Mouse (Mus musculus) forebrain, postnatal 0 days (tissue): ENCODE data around the gene Gdf10. TPM values are rescaled to one million over a fixed set of nuclear protein-coding genes. Genes with fewer than 3 reads are reported as not detected.
A peak's percentile ranks its signal among the peaks of the same experiment; 100 is the strongest.

Experiments used
- ATAC-seq: fragments of 200-750 bp; cut with Nextera tagmentation; 2 replicates; pipeline ENCODE4 v1.8.0; 2017; ENCODE audit warnings: mild to moderate bottlenecking, moderate library complexity
- DNase-seq: peaks from one replicate; pipeline ENCODE4 v3.0.0-alpha.2; 2015
- H3K27ac ChIP-seq: fragments of 300-500 bp; sonication (generic); 2 replicates; pipeline ENCODE4 v1.5.1; 2014; ENCODE audit warnings: low read depth, mild to moderate bottlenecking, antibody characterized with exemption, low read length, moderate library complexity, mixed read lengths
- H3K27me3 ChIP-seq: fragments of 300-500 bp; sonication (generic); 2 replicates; pipeline ENCODE4 v1.6.1; 2014; ENCODE audit warnings: mild to moderate bottlenecking, low read length, mixed read lengths; ENCODE audit not compliant: insufficient read depth
- H3K36me3 ChIP-seq: fragments of 300-500 bp; sonication (generic); 2 replicates; pipeline ENCODE4 v1.6.1; 2014; ENCODE audit warnings: mild to moderate bottlenecking, moderate library complexity; ENCODE audit not compliant: insufficient read depth
- H3K4me1 ChIP-seq: fragments of 300-500 bp; sonication (generic); 2 replicates; pipeline ENCODE4 v1.6.1; 2014; ENCODE audit warnings: antibody characterized with exemption; ENCODE audit not compliant: insufficient read depth
- H3K4me2 ChIP-seq: fragments of 300-500 bp; sonication (generic); 2 replicates; pipeline ENCODE4 v1.6.1; 2014; ENCODE audit warnings: low read depth, mild to moderate bottlenecking, moderate library complexity
- H3K4me3 ChIP-seq: fragments of 300-500 bp; sonication (generic); 2 replicates; pipeline ENCODE4 v1.5.1; 2014; ENCODE audit warnings: low read depth, low read length, mixed read lengths
- H3K9ac ChIP-seq: fragments of 300-500 bp; sonication (generic); 2 replicates; pipeline ENCODE4 v1.6.1; 2014; ENCODE audit warnings: mild to moderate bottlenecking
- H3K9me3 ChIP-seq: fragments of 300-500 bp; sonication (generic); 2 replicates; pipeline ENCODE4 v1.6.1; 2016; ENCODE audit warnings: low read length
- CTCF ChIP-seq: sonication (generic); IDR thresholded peaks from 2 replicates; pipeline ENCODE4 v1.5.1; 2016; ENCODE audit warnings: antibody characterized with exemption, control low read depth, low read depth
- WGBS: fragments of 180-500 bp; shearing (Covaris S2); extraction: QIAGEN DNeasy Blood & Tissue Kit; methylation state at CpG from one replicate; pipeline ENCODE4 v1.1.7; 2014; 5-methylcytosine and 5-hydroxymethylcytosine counted together
- polyA plus RNA-seq: library from polyadenylated mRNA; unstranded; fragments of >200 nt; fragmentation: Nextera tagmentation; extraction: Ambion mirVana; gene quantifications from 2 replicates; pipeline ENCODE4 v1.2.1, GENCODE M21; 2015
- total RNA-seq: library from RNA; depleted of rRNA; stranded (reverse); fragments of >200 nt; gene quantifications from 2 replicates; pipeline ENCODE4 v1.2.3, GENCODE M21; 2014

The Gdf10 gene
- total and polyA plus RNA-seq, 2 experiments from 2014 or later, result 8.8 to 9.6 TPM

DNA sequence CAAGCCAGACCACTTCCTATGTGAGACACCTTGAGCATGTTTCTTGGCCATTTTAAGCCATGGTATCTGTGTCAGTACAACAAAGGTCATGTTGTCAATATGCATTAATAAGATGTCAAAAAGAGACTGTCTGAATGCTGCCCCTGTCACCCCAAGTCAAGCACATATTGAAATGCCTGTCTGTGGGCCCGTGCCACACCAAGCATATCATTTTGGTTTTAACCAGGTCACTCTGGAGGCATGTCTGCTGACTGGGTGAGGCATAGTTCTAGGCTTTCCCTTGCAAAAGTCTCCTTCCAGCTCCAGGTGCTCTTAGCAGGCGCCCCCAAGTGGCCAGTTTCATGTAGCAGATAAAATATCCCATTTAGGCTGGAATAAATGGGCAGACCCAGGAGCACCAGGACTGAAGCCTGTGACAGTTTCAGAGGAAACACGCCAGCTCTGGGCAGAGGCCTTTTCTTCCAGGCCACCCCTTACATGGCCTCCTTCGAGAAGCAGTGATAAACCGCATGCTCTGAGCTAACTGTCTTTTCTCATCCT is 10.5 kb downstream of the Gdf10 start:
- Histone ChIP-seq H3K4me1 (no peaks in the 10 kb centered on the region), H3K4me3 (no peak overlapping the region), H3K4me2 (no peak overlapping the region), H3K9ac (no peak overlapping the region), H3K27me3 (no peaks in the 10 kb centered on the region), H3K9me3 (no peaks in the 10 kb centered on the region), H3K36me3 (no peaks in the 10 kb centered on the region), H3K27ac (no peak overlapping the region)
- TF ChIP-seq CTCF, result peak; percentile 72
- DNase-seq (peak; percentile 69), ATAC-seq (no peak)
- WGBS, result 41% methylated on average over 5 of the region's 5 CpGs

DNA sequence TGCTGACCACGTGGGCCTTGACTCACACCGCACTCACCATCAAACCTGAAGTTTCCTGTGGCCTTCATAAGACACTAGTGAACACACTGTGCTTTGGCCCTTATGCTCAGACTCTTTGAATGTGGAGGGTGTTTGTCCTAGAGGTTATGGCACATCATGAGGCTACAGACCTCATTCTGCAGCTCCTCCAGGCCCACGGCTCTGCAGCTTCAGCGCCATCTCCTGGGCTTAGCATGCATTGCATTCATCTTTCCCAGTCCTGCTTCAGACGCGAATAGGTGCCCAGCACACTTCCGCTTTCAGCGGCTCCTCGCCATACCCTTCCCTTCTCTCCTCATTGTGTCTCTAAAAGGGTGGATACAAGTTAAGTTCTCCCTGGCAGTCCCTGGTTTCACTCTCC is 15.7 kb downstream of the Gdf10 start:
- Histone ChIP-seq H3K36me3 (no peaks in the 10 kb centered on the region), H3K27ac (no peak overlapping the region), H3K4me2 (peak overlapping the region; percentile 33; the same call in 1 of the 2 replicates), H3K9me3 (no peaks in the 10 kb centered on the region), H3K27me3 (no peaks in the 10 kb centered on the region), H3K4me3 (no peak overlapping the region), H3K4me1 (no peaks in the 10 kb centered on the region), H3K9ac (0 out of 2 replicates have a peak overlapping the region, but pooled peaks have one; percentile 18)
- DNase-seq, result peak; percentile 82
- WGBS, result 31% methylated on average over 9 of the region's 9 CpGs
- ATAC-seq, result peak; percentile 73
- TF ChIP-seq CTCF, result peak; percentile 92

DNA sequence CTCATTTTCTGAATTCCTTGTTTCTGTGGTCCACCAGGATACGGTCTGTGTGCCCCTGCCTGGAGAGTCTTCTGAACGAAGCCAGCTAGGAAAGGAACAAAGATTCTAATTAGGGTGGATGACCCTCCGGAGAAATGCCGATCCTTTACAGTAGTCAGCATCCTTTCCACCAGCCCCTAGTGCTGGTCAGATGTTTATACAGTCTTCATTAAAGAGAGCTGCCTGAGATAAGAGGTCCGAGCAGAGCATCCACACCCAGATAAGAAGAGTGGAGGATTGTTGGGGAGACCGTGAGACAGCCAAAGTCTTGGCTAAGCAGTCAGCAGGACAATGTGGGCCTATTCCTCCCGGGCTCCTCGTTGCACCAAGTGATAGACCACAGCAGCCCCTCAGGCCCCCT is 17.4 kb downstream of the Gdf10 start, which contains the start of gene Gdf2:
Gdf2 (plus strand) TSS at position 301 of the 400 bp plus-strand sequence.
- TF ChIP-seq CTCF, result no peak
- no peak for ATAC-seq
- 77% methylated on average over 8 of the region's 8 CpGs for WGBS

DNA sequence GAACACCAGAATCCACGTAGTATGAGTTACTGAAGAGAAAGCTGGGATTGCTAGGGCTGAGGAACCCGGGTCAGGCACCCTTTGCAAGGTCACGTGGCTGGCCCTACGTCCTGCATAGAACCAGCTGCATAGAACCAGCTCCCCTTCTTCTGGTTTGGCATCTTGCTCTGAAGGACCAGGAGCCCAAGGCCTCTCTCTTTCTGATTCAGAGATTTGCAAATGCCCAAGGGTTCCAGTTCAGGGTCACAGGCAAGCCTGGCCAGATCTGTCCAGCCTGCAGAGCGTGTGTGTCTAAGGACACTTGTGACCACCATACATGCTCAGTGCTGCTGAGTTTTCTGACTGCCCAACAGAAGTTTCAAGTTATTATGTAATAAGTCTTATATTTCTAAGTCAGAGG is 18.8 kb downstream of the Gdf10 start:
- no peak overlapping the region for H3K4me3 ChIP-seq
- no peaks in the 10 kb centered on the region for H3K4me1 ChIP-seq
- no peak overlapping the region for H3K9ac ChIP-seq
- no peak overlapping the region for H3K4me2 ChIP-seq
- no peaks in the 10 kb centered on the region for H3K36me3 ChIP-seq
- 87% methylated on average over 5 of the region's 5 CpGs for whole genome bisulfite sequencing
- no peak for TF ChIP-seq CTCF
- H3K27ac ChIP-seq, result no peak overlapping the region
- H3K9me3 ChIP-seq, result no peaks in the 10 kb centered on the region
- ATAC-seq (no peak), DNase-seq (no peak)
- H3K27me3 ChIP-seq, result no peaks in the 10 kb centered on the region

More for the DNA sequence above, 17.4 kb downstream of the Gdf10 start, which contains the start of gene Gdf2:
- H3K27ac ChIP-seq, result no peak within 1 kb of the TSS
- H3K9ac ChIP-seq, result no peak within 1 kb of the TSS
- H3K4me3 ChIP-seq, result no peak within 1 kb of the TSS
- H3K9me3 ChIP-seq, result no peaks in the 10 kb centered on the region
- H3K4me1 ChIP-seq, result no peaks in the 10 kb centered on the region
- H3K27me3 ChIP-seq, result no peaks in the 10 kb centered on the region
- no peak within 1 kb of the TSS for H3K4me2 ChIP-seq
- DNase-seq, result no peak
- H3K36me3 ChIP-seq, result no peaks in the 10 kb centered on the region

DNA sequence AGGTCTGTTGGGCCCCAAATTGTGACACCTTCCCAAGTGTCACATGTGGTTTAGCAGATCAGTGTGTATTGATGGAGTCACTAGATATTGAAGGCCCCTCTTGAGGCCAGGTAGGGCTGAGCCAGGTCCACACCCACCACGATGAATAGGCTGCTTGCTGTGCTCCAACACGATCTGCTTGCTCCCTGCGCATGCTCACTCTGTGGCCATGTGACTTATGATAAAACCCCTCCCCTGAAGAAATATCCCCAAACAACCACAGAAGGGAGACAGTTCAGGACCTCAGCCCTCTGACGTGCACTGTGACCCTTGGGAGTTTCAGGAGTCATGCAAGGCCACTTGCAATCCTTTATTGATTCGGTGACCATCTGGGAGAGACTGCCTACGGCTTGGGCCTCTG is 22.7 kb downstream of the Gdf10 start:
- Histone ChIP-seq H3K9me3 (no peaks in the 10 kb centered on the region), H3K4me1 (no peaks in the 10 kb centered on the region), H3K4me3 (no peak overlapping the region), H3K27me3 (no peaks in the 10 kb centered on the region), H3K27ac (no peak overlapping the region), H3K9ac (no peak overlapping the region), H3K36me3 (no peaks in the 10 kb centered on the region), H3K4me2 (no peak overlapping the region)
- DNase-seq (no peak), ATAC-seq (no peak)
- 88% methylated on average over 6 of the region's 6 CpGs for WGBS
- TF ChIP-seq CTCF, result no peak

DNA sequence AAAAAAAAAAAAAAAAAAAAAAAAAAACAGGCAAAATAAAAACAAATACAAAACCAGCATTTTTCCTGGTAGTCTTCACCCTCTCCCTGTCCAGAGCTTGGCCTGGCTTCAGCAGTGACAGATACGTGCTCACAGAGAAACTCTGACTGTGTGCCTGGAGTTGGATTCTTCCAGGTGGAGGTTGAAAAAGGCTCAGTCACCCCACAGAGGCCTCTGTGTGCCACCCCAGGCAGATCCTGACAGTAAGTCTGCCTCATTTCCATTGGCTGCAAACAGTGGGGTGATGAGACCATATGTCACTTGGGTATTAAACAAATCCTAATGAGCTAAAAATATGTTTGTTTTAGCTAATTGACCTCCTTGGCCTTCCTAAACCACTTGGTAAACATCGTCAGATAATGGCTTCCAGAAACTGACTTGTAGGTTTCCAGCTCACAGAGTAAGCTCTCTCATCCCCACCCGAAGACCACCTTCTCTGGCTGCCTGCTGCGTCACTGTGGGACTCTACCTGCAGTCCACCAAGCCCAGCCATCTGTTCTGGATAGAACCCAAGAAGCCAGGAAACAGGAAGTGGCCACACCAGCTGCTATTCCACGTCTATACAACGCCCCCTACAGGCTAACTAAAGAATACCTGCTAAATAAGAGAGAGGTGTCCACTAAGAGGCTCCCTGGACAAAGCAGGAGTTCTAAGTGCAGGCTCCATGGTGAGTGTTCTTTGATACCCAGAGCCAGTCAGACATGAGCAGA is 29.0 kb downstream of the Gdf10 start:
- 61% methylated on average over 6 of the region's 6 CpGs for WGBS

DNA sequence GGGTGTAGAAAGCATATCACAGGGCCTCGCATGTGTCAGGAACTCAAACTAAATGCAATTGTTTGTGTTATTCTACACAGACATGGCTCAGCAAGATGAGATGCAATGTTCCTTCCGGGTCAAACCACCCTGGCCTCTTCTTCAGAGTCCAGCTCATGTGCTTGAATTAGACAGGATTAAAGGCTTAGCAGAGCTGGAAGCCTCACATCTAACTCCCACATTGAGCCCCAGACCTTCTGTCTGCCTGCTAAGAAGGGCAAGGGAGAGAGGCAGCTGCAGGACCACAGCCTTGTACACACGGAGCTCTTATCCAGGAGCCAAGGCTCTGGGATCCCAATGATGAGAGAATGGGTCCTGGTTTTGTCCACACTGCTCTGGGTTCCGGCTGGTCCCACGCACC is 30.4 kb downstream of the Gdf10 start, which contains the start of gene Rbp3:
Rbp3 (plus strand) TSS at position 243 of the 400 bp plus-strand sequence.
- no peak for TF ChIP-seq CTCF
- ATAC-seq, result no peak
- Histone ChIP-seq H3K4me2 (no peak within 1 kb of the TSS), H3K27me3 (no peaks in the 10 kb centered on the region), H3K9ac (no peak within 1 kb of the TSS), H3K36me3 (no peaks in the 10 kb centered on the region), H3K4me1 (no peaks in the 10 kb centered on the region), H3K9me3 (no peaks in the 10 kb centered on the region), H3K4me3 (no peak within 1 kb of the TSS), H3K27ac (no peak within 1 kb of the TSS)
- DNase-seq, result no peak
- 80% methylated on average over 5 of the region's 5 CpGs for WGBS

More for the DNA sequence above, 29.0 kb downstream of the Gdf10 start:
- Histone ChIP-seq H3K4me3 (no peak overlapping the region), H3K9me3 (no peaks in the 10 kb centered on the region), H3K27me3 (no peaks in the 10 kb centered on the region), H3K9ac (no peak overlapping the region), H3K4me2 (no peak overlapping the region), H3K27ac (no peak overlapping the region), H3K36me3 (no peaks in the 10 kb centered on the region), H3K4me1 (no peaks in the 10 kb centered on the region)
- DNase-seq (no peak), ATAC-seq (no peak)
- no peak for TF ChIP-seq CTCF
